Mouse (Mus musculus) A20 (cell line): ENCODE measurements around the gene Zfp280d.

Source experiments
- DNase-seq: peaks from one replicate; pipeline ENCODE4 v3.0.0-alpha.2; 2011; ENCODE audit warnings: low read depth, low spot score

Zfp280d gene

GRCm38 (mm10) chr9:72274677-72275076, at the start of gene Zfp280d:
Gene Zfp280d, plus strand, starts transcription at chr9:72274860.
- DNase-seq: peak; percentile 92

- DNase-seq: no peak
Measured at GRCm38 (mm10) chr9:72226536-72226935, 48.1 kb upstream of the Zfp280d start.

DNA sequence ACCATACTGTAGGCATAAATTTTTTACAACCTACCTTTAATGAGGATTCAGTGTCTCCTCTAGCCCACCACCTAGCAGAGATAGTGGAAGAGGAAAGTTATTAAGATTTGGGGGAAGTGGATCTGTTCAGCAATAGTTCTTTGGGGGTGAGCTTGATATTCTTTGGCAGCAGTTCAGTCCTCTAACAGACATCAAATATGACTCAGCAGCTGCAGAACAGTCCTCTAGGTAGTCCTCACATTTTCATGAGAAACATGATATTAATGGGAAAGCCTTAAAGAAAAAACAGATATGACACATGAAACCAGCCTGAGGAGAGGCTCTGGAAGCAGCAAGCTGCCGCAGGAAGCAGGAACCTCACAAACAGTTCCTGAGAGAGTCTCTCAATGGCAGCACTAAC, 22.0 kb upstream of the Zfp280d start:
- no peak for DNase-seq

DNA sequence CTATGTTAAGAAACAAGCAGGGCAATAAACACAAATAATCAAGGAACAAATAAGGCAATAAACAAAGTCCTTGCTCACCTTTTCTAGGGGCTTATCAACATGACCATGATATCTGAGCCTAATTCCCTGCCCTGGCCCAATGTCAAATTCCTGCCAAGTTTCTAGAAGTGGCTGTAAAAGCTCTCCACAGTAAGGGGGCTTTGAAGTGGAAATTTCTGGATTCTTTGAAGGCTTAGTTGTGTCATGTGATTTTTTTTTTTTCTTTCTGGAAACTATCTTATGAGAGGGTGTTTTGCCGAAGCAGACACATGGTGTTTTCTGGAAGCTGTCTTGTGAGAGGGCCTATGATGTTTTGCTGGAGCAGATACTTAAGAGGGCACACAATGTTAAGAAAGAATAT, 19.4 kb upstream of the Zfp280d start:
- DNase-seq: no peak

DNA sequence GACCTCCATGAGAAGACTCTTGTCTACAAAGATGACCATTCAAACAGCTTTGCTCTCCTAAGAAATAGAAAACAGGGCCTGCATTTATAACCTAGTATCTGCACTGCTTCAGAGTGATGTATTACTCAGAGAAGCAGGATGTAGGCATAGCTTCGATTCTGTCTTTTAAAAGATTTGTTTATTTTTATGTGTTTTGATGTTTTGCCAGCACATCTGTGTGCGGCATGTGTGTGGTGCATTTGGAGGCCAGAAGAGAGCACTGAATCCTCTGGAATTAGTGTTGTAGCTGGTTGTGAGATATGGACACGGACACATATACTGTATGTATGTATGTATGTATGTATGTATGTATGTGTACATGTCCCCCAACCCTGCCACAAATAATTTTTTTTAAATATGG, 18.0 kb upstream of the Zfp280d start:
- DNase-seq: no peak

- peak; percentile 56 for DNase-seq
Measured at GRCm38 (mm10) chr9:72260337-72260736, 14.3 kb upstream of the Zfp280d start.

DNA sequence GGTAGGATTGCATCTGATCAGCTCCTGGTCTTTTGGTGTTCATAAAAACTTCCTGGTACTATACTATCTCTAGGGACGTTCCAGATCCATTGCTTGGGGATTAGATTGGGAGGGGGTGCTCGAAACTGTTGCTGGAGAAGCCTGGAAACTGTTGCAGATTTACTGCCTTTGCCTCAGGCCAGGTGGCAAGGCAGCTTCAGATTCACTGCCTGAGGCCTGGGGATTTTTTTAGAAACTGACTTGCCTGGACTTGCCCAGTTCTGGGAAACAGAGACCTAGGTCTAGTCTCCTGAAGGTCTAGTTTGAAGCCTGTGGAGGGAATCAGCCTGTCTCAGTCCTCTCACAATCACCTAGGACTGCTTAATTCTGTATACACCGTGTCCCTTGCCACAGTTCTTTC, 9.8 kb upstream of the Zfp280d start:
- DNase-seq: no peak

DNA sequence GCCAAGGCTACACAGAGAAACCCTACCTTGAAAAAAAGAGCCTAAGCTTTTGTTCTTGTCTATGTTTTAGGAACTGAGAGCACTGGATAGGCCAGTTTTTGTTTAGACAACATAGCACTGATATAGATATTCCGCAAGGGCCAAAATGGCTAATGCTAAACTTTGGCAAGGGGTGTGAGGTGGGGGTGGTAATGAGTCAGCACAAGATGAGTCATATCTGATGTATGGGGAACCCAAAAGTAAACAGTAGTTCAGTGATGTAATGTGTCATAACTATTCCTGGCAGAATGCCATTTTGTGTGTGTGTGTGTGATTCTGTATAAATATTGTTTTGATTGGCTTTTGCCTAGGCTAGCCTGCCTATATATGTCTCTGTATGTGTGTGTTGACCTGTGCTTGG, 4.5 kb upstream of the Zfp280d start:
- DNase-seq: no peak

DNA sequence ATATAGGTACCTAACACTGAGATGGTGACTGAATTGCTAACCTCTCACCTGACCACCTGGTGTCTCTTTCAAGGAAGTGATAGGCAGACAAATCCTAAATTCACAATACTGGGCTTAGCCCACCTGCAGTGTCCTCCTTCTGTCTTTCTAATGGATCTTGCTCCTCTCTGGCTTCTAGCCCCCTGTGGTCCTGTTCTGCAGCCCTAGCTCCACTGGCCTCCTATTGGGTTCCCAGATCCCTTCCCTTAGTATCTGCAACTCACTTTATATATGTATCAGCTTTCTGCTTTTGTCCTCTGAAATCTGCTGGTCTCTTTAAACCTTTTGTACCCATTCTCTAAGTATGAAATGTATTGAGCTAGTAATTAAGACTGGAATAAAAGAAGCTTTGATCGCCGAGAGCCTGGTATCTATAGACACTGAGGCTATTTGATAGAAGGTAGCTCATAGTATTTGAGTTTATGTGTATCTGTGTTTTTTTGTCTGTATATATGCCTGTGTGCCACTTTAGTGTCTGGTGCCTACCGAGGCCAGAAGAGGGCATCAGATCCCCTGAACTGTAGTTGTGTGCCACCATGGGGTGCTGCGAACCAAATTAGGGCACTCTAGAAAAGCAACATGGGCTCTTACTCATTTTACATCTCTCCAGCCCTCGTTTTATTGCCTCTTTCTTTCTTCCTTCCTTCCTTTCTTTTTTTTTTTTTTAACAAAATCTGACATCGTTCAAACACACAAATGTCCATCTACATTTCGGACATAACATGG, 832 bp upstream of the Zfp280d start:
- DNase-seq: peak; percentile 32

DNA sequence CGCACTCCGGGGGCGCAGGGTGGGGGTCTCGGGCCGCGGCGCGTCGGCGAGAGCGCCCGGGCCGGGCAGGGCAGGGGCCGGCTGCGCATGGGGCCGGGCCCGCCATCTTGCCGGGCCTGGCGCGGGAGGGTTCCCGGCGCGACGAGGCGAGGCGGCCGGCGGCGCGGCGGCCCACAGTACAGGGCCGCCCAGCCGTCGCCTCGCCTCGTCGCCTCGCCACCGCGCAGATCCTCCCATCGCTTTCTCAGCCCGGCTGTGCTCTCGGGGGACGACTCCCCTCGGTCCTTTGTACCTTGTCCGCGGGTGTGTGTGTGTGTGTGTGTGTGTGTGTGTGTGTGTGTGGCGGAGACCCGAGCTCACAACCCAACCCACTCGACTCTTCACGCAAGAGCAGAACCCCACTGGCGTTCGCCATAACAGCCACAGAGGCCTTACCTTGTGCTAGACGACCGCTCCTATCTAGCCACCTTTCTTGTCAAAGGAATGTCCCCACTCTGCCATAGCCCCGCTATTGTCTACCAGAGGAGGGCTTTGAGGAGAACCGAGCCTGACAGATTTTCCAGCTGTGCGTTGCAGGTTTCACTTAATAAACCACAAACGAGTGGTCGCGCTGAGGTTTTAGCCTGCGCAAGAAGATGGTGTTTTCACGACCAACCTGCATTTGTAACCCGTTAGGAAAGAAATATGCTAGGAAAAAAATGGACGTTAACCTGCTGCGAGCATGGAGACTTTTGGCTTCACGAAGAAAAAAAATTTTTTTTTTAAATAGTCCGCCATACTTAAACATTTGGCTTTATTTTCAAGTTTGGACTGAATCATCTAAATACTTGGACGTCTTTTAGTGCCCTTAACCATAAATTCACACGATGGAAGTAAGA, 680 bp downstream of the Zfp280d start:
- DNase-seq: peak; percentile 78

- peak; percentile 70 for DNase-seq
Measured at GRCm38 (mm10) chr9:72275979-72276500, 1.4 kb downstream of the Zfp280d start.

- DNase-seq: peak; percentile 31
Measured at GRCm38 (mm10) chr9:72276941-72277340, 2.3 kb downstream of the Zfp280d start.

GRCm38 (mm10) chr9:72279943-72280342, 5.3 kb downstream of the Zfp280d start:
- no peak for DNase-seq

- peak; percentile 42 for DNase-seq
Measured at GRCm38 (mm10) chr9:72287696-72288095, 13.0 kb downstream of the Zfp280d start.

DNA sequence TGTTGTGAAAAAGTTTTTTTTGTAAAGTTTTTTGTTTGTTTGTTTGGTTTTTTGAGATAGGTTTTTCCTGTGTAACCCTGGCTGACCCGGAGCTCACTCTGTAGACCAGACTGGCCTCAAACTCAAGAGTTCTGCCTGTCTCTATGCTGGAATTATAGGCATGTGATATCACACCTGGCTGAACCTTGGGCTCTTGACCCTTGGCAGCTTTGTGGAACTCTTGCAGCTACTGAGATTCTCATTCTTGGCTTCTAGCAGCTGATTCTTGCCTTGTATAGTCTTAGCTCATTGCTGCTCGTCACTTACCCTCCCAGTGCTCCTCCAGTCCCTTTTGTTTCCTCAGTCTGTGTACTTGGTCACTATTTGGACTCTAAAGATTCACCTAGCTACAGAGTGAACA, 13.6 kb downstream of the Zfp280d start:
- no peak for DNase-seq

DNA sequence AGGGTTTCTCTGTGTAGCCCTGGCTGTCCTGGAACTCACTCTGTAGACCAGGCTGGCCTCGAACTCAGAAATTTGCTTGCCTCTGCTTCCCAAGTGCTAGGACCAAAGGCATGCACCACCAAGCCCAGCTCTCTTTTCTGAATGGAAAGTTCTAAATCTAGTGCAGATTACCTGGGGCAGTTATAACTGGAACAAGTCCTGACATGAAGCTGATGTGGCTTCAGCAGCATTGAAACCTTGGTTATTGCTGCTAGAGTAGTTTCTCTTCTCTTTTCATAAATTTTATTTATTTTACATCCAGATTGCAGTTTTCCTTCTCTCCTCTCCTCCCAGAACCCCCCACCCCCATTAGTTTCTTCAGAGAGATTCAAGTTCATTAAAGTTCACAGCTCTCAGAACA, 14.4 kb downstream of the Zfp280d start:
- peak; percentile 29 for DNase-seq

DNA sequence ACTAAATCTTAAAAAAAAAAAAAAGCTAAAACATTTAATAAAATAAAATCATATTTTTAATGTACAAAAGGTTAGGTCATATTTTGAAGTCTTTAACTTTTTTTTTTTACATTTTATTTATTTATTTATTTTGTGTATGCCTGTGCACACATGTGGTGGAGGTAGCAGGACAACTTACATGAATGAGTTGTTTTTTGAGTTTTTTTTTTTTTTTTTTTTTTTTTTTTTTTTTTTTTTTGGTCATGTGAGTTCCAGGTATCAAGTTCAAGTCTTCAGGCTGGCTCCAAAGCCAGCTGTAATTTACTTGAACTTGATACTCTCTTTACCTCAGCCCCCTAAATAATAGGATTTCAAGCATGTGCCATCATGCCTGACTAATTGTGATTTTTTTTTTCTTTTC, 19.4 kb downstream of the Zfp280d start:
- DNase-seq: no peak

GRCm38 (mm10) chr9:72309765-72310164, 35.1 kb downstream of the Zfp280d start:
- DNase-seq: no peak

GRCm38 (mm10) chr9:72333221-72333620, 58.6 kb downstream of the Zfp280d start:
- DNase-seq: no peak

- DNase-seq: no peak
Measured at GRCm38 (mm10) chr9:72336069-72336468, 61.4 kb downstream of the Zfp280d start.

GRCm38 (mm10) chr9:72339119-72339518, 64.5 kb downstream of the Zfp280d start:
- no peak for DNase-seq

- DNase-seq: no peak
Measured at GRCm38 (mm10) chr9:72343844-72344243, 69.2 kb downstream of the Zfp280d start.

DNA sequence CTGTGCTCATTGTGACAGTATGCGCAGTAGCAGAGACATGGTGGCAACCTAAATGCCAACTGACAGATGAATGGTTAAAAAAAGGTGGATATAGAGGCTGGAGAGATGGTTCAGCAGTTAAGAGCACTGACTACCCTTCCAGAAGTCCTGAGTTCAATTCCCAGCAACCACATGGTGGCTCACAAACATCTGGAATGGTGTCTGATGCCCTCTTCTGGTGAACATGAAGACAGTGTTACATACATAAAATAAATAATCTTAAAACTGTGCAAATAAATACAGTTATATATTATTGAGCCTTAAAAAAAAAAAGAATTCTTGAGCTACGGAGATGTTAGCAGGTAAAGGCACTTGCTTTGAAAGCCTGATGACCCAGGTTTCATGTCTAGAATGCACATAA, 97.7 kb downstream of the Zfp280d start:
- peak; percentile 30 for DNase-seq
